Mouse (Mus musculus): ENCODE measurements around the gene Ttll13. TPM values are rescaled to one million over a fixed set of nuclear protein-coding genes. Genes with fewer than 3 reads are reported as not detected.

Gene Ttll13
- polyA plus RNA-seq, 1 experiment: 0.62 TPM

- TF ChIP-seq POLR2A (IDR thresholded peaks at IDR 0.05; ENCODE audit: control insufficient read depth, extremely low read depth, insufficient read depth, low read length, poor library complexity) (no peak), CTCF (IDR thresholded peaks at IDR 0.05; ENCODE audit: borderline replicate concordance, control insufficient read depth, extremely low read depth, insufficient read depth, low read length, poor library complexity) (no peak)
- WGBS: 91% methylated on average over 2 of the region's 2 CpGs
- H3K36me3 ChIP-seq (ENCODE audit: control insufficient read depth, insufficient read depth, low read length): no peaks in the 10 kb centered on the region
- no peaks in the 10 kb centered on the region for H3K27me3 ChIP-seq (ENCODE audit: control insufficient read depth, insufficient read depth, low read length)
- peaks cover 18% of the 10 kb centered on the region for H3K4me1 ChIP-seq (replicated peaks; ENCODE audit: control insufficient read depth, insufficient read depth, low read length)
- DNase-seq: no peak
- H3K27ac ChIP-seq (ENCODE audit: control insufficient read depth, insufficient read depth, low read length): no peak overlapping the region
- no peak overlapping the region for H3K4me3 ChIP-seq (ENCODE audit: control insufficient read depth, insufficient read depth, low read length)
Observed at GRCm38 (mm10) chr7:80257706-80258105, 11.5 kb downstream of the Ttll13 start.

GRCm38 (mm10) chr7:80260625-80261371, 14.6 kb downstream of the Ttll13 start, which contains the start of gene Ngrn:
TSS of gene Ngrn (plus strand) at chr7:80261215.
- 30% methylated on average over 40 of the region's 40 CpGs for WGBS
- peak; percentile 83 for DNase-seq
- H3K4me3 ChIP-seq (ENCODE audit: control insufficient read depth, insufficient read depth, low read length): peak within 1 kb of the TSS; percentile 77
- 0 out of 2 replicates have a peak, but pooled peaks cover 8% of the 10 kb centered on the region for H3K4me1 ChIP-seq (replicated peaks; ENCODE audit: control insufficient read depth, insufficient read depth, low read length)
- peaks cover 18% of the 10 kb centered on the region for H3K36me3 ChIP-seq (ENCODE audit: control insufficient read depth, insufficient read depth, low read length)
- TF ChIP-seq CTCF (IDR thresholded peaks at IDR 0.05; ENCODE audit: borderline replicate concordance, control insufficient read depth, extremely low read depth, insufficient read depth, low read length, poor library complexity) (no peak), POLR2A (IDR thresholded peaks at IDR 0.05; ENCODE audit: control insufficient read depth, extremely low read depth, insufficient read depth, low read length, poor library complexity) (peak; percentile 87; the same call in 1 of the 2 replicates)
- no peaks in the 10 kb centered on the region for H3K27me3 ChIP-seq (ENCODE audit: control insufficient read depth, insufficient read depth, low read length)
- peak within 1 kb of the TSS; percentile 40; the same call in 1 of the 2 replicates for H3K27ac ChIP-seq (ENCODE audit: control insufficient read depth, insufficient read depth, low read length)

- Histone ChIP-seq H3K4me3 (ENCODE audit: control insufficient read depth, insufficient read depth, low read length) (peak overlapping the region; percentile 77), H3K36me3 (ENCODE audit: control insufficient read depth, insufficient read depth, low read length) (peaks cover 24% of the 10 kb centered on the region), H3K27ac (ENCODE audit: control insufficient read depth, insufficient read depth, low read length) (no peak overlapping the region), H3K4me1 (replicated peaks; ENCODE audit: control insufficient read depth, insufficient read depth, low read length) (0 out of 2 replicates have a peak, but pooled peaks cover 8% of the 10 kb centered on the region), H3K27me3 (ENCODE audit: control insufficient read depth, insufficient read depth, low read length) (no peaks in the 10 kb centered on the region)
- TF ChIP-seq CTCF (IDR thresholded peaks at IDR 0.05; ENCODE audit: borderline replicate concordance, control insufficient read depth, extremely low read depth, insufficient read depth, low read length, poor library complexity) (no peak; the same call in 1 of the 2 replicates), POLR2A (IDR thresholded peaks at IDR 0.05; ENCODE audit: control insufficient read depth, extremely low read depth, insufficient read depth, low read length, poor library complexity) (no peak; the same call in 1 of the 2 replicates)
- DNase-seq: no peak
- WGBS: 1% methylated on average over 32 of the region's 32 CpGs
Observed at GRCm38 (mm10) chr7:80261372-80261990, 15.3 kb downstream of the Ttll13 start.

GRCm38 (mm10) chr7:80264606-80265005, 18.4 kb downstream of the Ttll13 start:
- 96% methylated on average over 12 of the region's 12 CpGs for WGBS
- Histone ChIP-seq H3K27me3 (ENCODE audit: control insufficient read depth, insufficient read depth, low read length) (no peaks in the 10 kb centered on the region), H3K36me3 (ENCODE audit: control insufficient read depth, insufficient read depth, low read length) (peaks cover 24% of the 10 kb centered on the region), H3K27ac (ENCODE audit: control insufficient read depth, insufficient read depth, low read length) (no peak overlapping the region), H3K4me3 (ENCODE audit: control insufficient read depth, insufficient read depth, low read length) (no peak overlapping the region), H3K4me1 (replicated peaks; ENCODE audit: control insufficient read depth, insufficient read depth, low read length) (peaks cover 11% of the 10 kb centered on the region)
- TF ChIP-seq CTCF (IDR thresholded peaks at IDR 0.05; ENCODE audit: borderline replicate concordance, control insufficient read depth, extremely low read depth, insufficient read depth, low read length, poor library complexity) (no peak), POLR2A (IDR thresholded peaks at IDR 0.05; ENCODE audit: control insufficient read depth, extremely low read depth, insufficient read depth, low read length, poor library complexity) (no peak)
- no peak for DNase-seq

- Histone ChIP-seq H3K36me3 (ENCODE audit: control insufficient read depth, insufficient read depth, low read length) (peaks cover 24% of the 10 kb centered on the region), H3K4me1 (replicated peaks; ENCODE audit: control insufficient read depth, insufficient read depth, low read length) (peaks cover 6% of the 10 kb centered on the region), H3K27ac (ENCODE audit: control insufficient read depth, insufficient read depth, low read length) (no peak overlapping the region), H3K27me3 (ENCODE audit: control insufficient read depth, insufficient read depth, low read length) (no peaks in the 10 kb centered on the region), H3K4me3 (ENCODE audit: control insufficient read depth, insufficient read depth, low read length) (no peak overlapping the region)
- 97% methylated on average over 1 of the region's 1 CpGs for WGBS
- no peak for DNase-seq
- TF ChIP-seq POLR2A (IDR thresholded peaks at IDR 0.05; ENCODE audit: control insufficient read depth, extremely low read depth, insufficient read depth, low read length, poor library complexity): no peak
- no peak for TF ChIP-seq CTCF (IDR thresholded peaks at IDR 0.05; ENCODE audit: borderline replicate concordance, control insufficient read depth, extremely low read depth, insufficient read depth, low read length, poor library complexity)
Observed at GRCm38 (mm10) chr7:80267764-80268163, 21.6 kb downstream of the Ttll13 start.

GRCm38 (mm10) chr7:80268897-80269750, 22.9 kb downstream of the Ttll13 start, which contains the start of gene Vps33b:
TSS of gene Vps33b (plus strand) at chr7:80269649.
- TF ChIP-seq CTCF (IDR thresholded peaks at IDR 0.05; ENCODE audit: borderline replicate concordance, control insufficient read depth, extremely low read depth, insufficient read depth, low read length, poor library complexity): no peak
- peak; percentile 59; the same call in 1 of the 2 replicates for TF ChIP-seq POLR2A (IDR thresholded peaks at IDR 0.05; ENCODE audit: control insufficient read depth, extremely low read depth, insufficient read depth, low read length, poor library complexity)
- Histone ChIP-seq H3K27ac (ENCODE audit: control insufficient read depth, insufficient read depth, low read length) (no peak within 1 kb of the TSS; the same call in none of the 2 replicates), H3K27me3 (ENCODE audit: control insufficient read depth, insufficient read depth, low read length) (no peaks in the 10 kb centered on the region), H3K36me3 (ENCODE audit: control insufficient read depth, insufficient read depth, low read length) (peaks cover 25% of the 10 kb centered on the region), H3K4me3 (ENCODE audit: control insufficient read depth, insufficient read depth, low read length) (peak within 1 kb of the TSS; percentile 99), H3K4me1 (replicated peaks; ENCODE audit: control insufficient read depth, insufficient read depth, low read length) (peaks cover 6% of the 10 kb centered on the region)
- DNase-seq: peak; percentile 97
- 3% methylated on average over 21 of the region's 21 CpGs for WGBS

Data from thymus, adult 2 months (tissue).